Mouse (Mus musculus) megakaryocyte, embryonic 14.5 days (primary cell): ENCODE data around the gene Ifrd2.

Experiments used
- FLI1 ChIP-seq: IDR thresholded peaks from 2 replicates; pipeline ENCODE4 v1.6.1; 2012; ENCODE audit warnings: low read length, inconsistent platforms, mixed read lengths
- GATA1 ChIP-seq: IDR thresholded peaks from 3 replicates; pipeline ENCODE4 v1.6.1; 2012; ENCODE audit warnings: mixed read lengths, low read length, inconsistent platforms, borderline replicate concordance

GRCm38 (mm10) chr9:107594281-107595062, 7.0 kb downstream of the Ifrd2 start:
- no peak for TF ChIP-seq GATA1
- TF ChIP-seq FLI1: no peak
